Comparison of ENCODE assay signal across 21 mouse cellular contexts in the genomic region with DNA sequence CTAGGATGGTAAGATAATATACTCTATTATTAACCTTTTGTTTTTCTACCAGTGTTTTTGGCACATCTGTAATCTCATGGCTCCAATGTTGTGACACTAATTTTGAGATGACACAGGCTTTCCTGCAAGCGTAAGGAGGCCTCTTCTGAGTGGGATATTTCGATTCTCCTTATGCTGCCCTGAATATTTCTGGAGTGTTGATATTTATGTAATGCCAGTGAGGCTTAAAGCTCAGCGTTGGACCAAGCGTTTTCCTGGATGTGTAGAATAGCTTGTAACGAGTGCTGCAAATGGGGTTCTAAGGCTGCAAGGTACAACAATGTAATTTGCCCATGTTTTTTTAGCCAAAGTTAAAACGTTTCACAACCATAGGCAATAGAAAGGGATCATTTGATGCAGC. TPM values are rescaled to one million over a fixed set of nuclear protein-coding genes. Genes with fewer than 3 reads are reported as not detected.
A peak's percentile ranks its signal among the peaks of the same experiment; 100 is the strongest.
DNase-seq lines count a peak whose midpoint lies in the region; TF ChIP-seq lines count a peak whose summit lies in the region.
"Had no signal": no experiment of that assay in that cellular context is flagged by ENCODE, and none has a peak within 500 bp of the region (broad histone marks: within the 10 kb centered on the region; RNA-seq: fewer than 3 reads in every experiment).

No protein-coding gene starts in this region.

- TF ChIP-seq CTCF in heart, adult 2 months (IDR thresholded peaks at IDR 0.05) = no peak
- TF ChIP-seq CTCF in layer of hippocampus, adult 2 months (conservative IDR thresholded peaks at IDR 0.05) = no peak

- no peak for TF ChIP-seq POLR2A in heart, adult 2 months (IDR thresholded peaks at IDR 0.05; ENCODE audit: insufficient read depth, low read depth, low read length)

- TF ChIP-seq EP300 in heart, adult 2 months (IDR thresholded peaks at IDR 0.05; ENCODE audit: insufficient read depth, low read depth, low read length) = no peak

- H3K4me3 ChIP-seq in heart, adult 2 months = no peak overlapping the region
- no peak overlapping the region for H3K4me3 ChIP-seq in layer of hippocampus, adult 2 months
- H3K4me3 ChIP-seq: forebrain, embryonic 10.5 days; gastrocnemius, adult 2 months; heart, embryonic 12.5 days; heart, embryonic 15.5 days; hindbrain, embryonic 12.5 days; hindbrain, embryonic 15.5 days had no signal

- DNase-seq in heart, adult 2 months = no peak
- DNase-seq in heart, postnatal 25 days (ENCODE audit: low spot score) = no peak
- DNase-seq in layer of hippocampus, adult 2 months (ENCODE audit: low spot score in 2 of 2) = no peak
- DNase-seq in layer of hippocampus, postnatal 36 days = no peak
- DNase-seq in right cerebral cortex, adult 18-20 months = peak; percentile 22
- DNase-seq in right cerebral cortex, postnatal 10 days (ENCODE audit: low spot score in 2 of 2) = no peak
- DNase-seq in kidney, adult 9 months = no peak
- DNase-seq: adrenal gland, adult 2 months; adrenal gland, postnatal 14 days; cerebellum, adult 11-12 months; cerebellum, adult 8-10 months; cerebellum, postnatal 10 days; cerebellum, postnatal 36 days; gastrocnemius, adult 2 months; gastrocnemius, postnatal 14 days; heart, adult 11 months had no signal

- peaks cover 19% of the 10 kb centered on the region for H3K79me2 ChIP-seq in heart, adult 2 months (replicated peaks; ENCODE audit: control insufficient read depth, insufficient read depth, low read length)

- H3K27me3 ChIP-seq in heart, adult 2 months (ENCODE audit: control insufficient read depth, insufficient read depth, low read length) = no peaks in the 10 kb centered on the region
- H3K27me3 ChIP-seq: heart, embryonic 12.5 days; heart, embryonic 15.5 days; hindbrain, embryonic 12.5 days; hindbrain, embryonic 15.5 days had no signal

- H3K4me1 ChIP-seq in heart, adult 2 months (ENCODE audit: control insufficient read depth, insufficient read depth, low read length) = peaks cover 10% of the 10 kb centered on the region
- H3K4me1 ChIP-seq: forebrain, embryonic 10.5 days; hindbrain, embryonic 12.5 days; hindbrain, embryonic 15.5 days had no signal

- H3K27ac ChIP-seq in heart, adult 2 months = peak overlapping the region; percentile 7
- peak overlapping the region; percentile 41; the same call in 1 of the 2 replicates for H3K27ac ChIP-seq in layer of hippocampus, adult 2 months
- H3K27ac ChIP-seq: forebrain, embryonic 10.5 days; gastrocnemius, adult 2 months; hindbrain, embryonic 12.5 days; hindbrain, embryonic 15.5 days had no signal

- intact Hi-C loops in heart, adult 2 months (cut with DNase I) = no loop called here
- intact Hi-C loops in heart, postnatal 25 days (cut with DNase I) = no loop called here

- no peak overlapping the region for H3K9ac ChIP-seq in heart, adult 2 months (ENCODE audit: low read depth, low read length)
- H3K9ac ChIP-seq: heart, embryonic 12.5 days; heart, embryonic 15.5 days; hindbrain, embryonic 12.5 days; hindbrain, embryonic 15.5 days had no signal

- 46% methylated on average over 6 of the region's 6 CpGs for WGBS in heart, adult 2 months

- H3K36me3 ChIP-seq in heart, adult 2 months (ENCODE audit: control insufficient read depth, insufficient read depth, low read length) = peaks cover 15% of the 10 kb centered on the region
- H3K36me3 ChIP-seq: hindbrain, embryonic 15.5 days had no signal

RNA-seq across cellular contexts. Expression of a gene that starts 30.2 kb away (rescaled TPM):
- 10 to 100 TPM; 26.6 to 27.9 TPM for total RNA-seq in heart, adult 2 months (2021)
- 9.0 and 12.7 TPM in 2 replicates for polyA plus RNA-seq in heart, adult 2 months (2012; rRNA removed)
- 10 to 100 TPM; 28.1 to 32.6 TPM for total RNA-seq in heart, postnatal 25 days (2021)
- total RNA-seq in layer of hippocampus, adult 2 months (2021) = 100 to 1,000 TPM; 104 to 117 TPM
- 10 to 100 TPM; 92.1 to 93.1 TPM for total RNA-seq in layer of hippocampus, postnatal 36 days (2021)
